In the genomic region with DNA sequence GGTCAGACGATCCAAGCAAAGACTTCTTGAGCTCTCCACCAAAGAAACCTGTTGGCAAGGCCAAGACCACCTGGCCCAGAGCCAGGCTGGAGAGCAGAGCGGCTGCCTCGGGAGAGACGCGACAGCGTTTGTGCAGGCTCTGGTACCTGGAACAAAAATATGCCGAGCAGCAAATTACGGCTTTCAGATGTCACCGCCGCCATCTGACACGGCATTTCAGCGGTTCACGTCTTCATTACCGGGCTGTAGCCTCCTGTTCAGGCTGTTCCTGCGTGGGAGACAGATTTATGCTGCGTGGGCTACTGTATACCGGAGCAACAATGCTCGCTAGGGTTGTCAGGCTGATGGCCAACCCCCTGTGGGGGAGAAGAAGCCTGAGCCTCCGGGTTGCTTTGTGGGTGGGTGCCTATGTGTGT, we compare ENCODE assay signal across 8 mouse cellular contexts.
DNase-seq lines count a peak whose midpoint lies in the region; ATAC-seq and TF ChIP-seq lines count a peak whose summit lies in the region.

No protein-coding gene starts in this region.

- TF ChIP-seq CTCF in hindbrain, postnatal 0 days (IDR thresholded peaks at IDR 0.05; ENCODE audit: low read depth), result no peak

- H3K27me3 ChIP-seq in midbrain, embryonic 10.5 days (ENCODE audit: low read depth, poor library complexity, severe bottlenecking), result peaks cover 17% of the 10 kb centered on the region
- H3K27me3 ChIP-seq in midbrain, embryonic 11.5 days (ENCODE audit: control insufficient read depth, insufficient read depth, low read length), result no peaks in the 10 kb centered on the region
- H3K27me3 ChIP-seq in forebrain, embryonic 13.5 days, result no peaks in the 10 kb centered on the region
- H3K27me3 ChIP-seq in hindbrain, postnatal 0 days (ENCODE audit: insufficient read depth, low read length), result no peaks in the 10 kb centered on the region
- H3K27me3 ChIP-seq in limb, embryonic 14.5 days (ENCODE audit: control insufficient read depth, insufficient read depth, low read length), result no peaks in the 10 kb centered on the region

- no peak overlapping the region for H3K4me2 ChIP-seq in midbrain, embryonic 11.5 days
- H3K4me2 ChIP-seq in forebrain, embryonic 13.5 days, result peak overlapping the region; percentile 45
- peak overlapping the region; percentile 55 for H3K4me2 ChIP-seq in hindbrain, postnatal 0 days (ENCODE audit: low read depth, low read length)
- H3K4me2 ChIP-seq in limb, embryonic 14.5 days (replicated peaks; ENCODE audit: low read depth, low read length, severe bottlenecking), result peak overlapping the region; percentile 47

- DNase-seq in midbrain, embryonic 10.5 days (ENCODE audit: low spot score), result no peak
- DNase-seq in midbrain, embryonic 11.5 days (ENCODE audit: low spot score, missing footprints), result no peak
- peak; percentile 84 for DNase-seq in hindbrain, postnatal 0 days (ENCODE audit: low spot score)
- DNase-seq in limb, embryonic 14.5 days (ENCODE audit: low spot score), result peak; percentile 38
- peak; percentile 65 to 68 for DNase-seq in right cerebral cortex, postnatal 10 days (ENCODE audit: low spot score in 2 of 2)
- no peak for DNase-seq in spleen, adult 18-20 months
- no peak for DNase-seq in thymus, postnatal 10 days (ENCODE audit: low spot score in 2 of 2)

- no peaks in the 10 kb centered on the region for H3K9me3 ChIP-seq in midbrain, embryonic 10.5 days (replicated peaks)
- H3K9me3 ChIP-seq in midbrain, embryonic 11.5 days (ENCODE audit: control insufficient read depth, low read length), result no peaks in the 10 kb centered on the region
- H3K9me3 ChIP-seq in forebrain, embryonic 13.5 days (replicated peaks), result no peaks in the 10 kb centered on the region
- H3K9me3 ChIP-seq in hindbrain, postnatal 0 days (ENCODE audit: low read length), result 0 out of 2 replicates have a peak, but pooled peaks cover 4% of the 10 kb centered on the region
- no peaks in the 10 kb centered on the region for H3K9me3 ChIP-seq in limb, embryonic 14.5 days (ENCODE audit: control insufficient read depth, low read length)

- TF ChIP-seq POLR2A in limb, embryonic 14.5 days (IDR thresholded peaks at IDR 0.05; ENCODE audit: borderline replicate concordance, extremely low read depth, insufficient read depth, insufficient read length), result no peak

- H3K27ac ChIP-seq in midbrain, embryonic 10.5 days (replicated peaks), result peak overlapping the region; percentile 67
- H3K27ac ChIP-seq in midbrain, embryonic 11.5 days (ENCODE audit: low read depth, low read length), result no peak overlapping the region
- no peak overlapping the region for H3K27ac ChIP-seq in forebrain, embryonic 13.5 days
- no peak overlapping the region for H3K27ac ChIP-seq in hindbrain, postnatal 0 days
- H3K27ac ChIP-seq in limb, embryonic 14.5 days (replicated peaks; ENCODE audit: low read depth, low read length), result no peak overlapping the region

- no peak overlapping the region for H3K9ac ChIP-seq in midbrain, embryonic 11.5 days (ENCODE audit: low read length)
- peak overlapping the region; percentile 28; the same call in 1 of the 2 replicates for H3K9ac ChIP-seq in forebrain, embryonic 13.5 days
- H3K9ac ChIP-seq in hindbrain, postnatal 0 days (replicated peaks; ENCODE audit: low read length), result peak overlapping the region; percentile 37; the same call in 1 of the 2 replicates
- no peak overlapping the region for H3K9ac ChIP-seq in limb, embryonic 14.5 days (ENCODE audit: low read depth, low read length, severe bottlenecking)

- no peak for ATAC-seq in midbrain, embryonic 11.5 days (ENCODE audit: low FRiP score)
- ATAC-seq in forebrain, embryonic 13.5 days, result peak; percentile 76
- ATAC-seq in hindbrain, postnatal 0 days, result peak; percentile 42; the same call in 1 of the 2 replicates
- no peak for ATAC-seq in limb, embryonic 14.5 days (ENCODE audit: low FRiP score, low read depth)

- no peaks in the 10 kb centered on the region for H3K36me3 ChIP-seq in midbrain, embryonic 10.5 days
- no peaks in the 10 kb centered on the region for H3K36me3 ChIP-seq in midbrain, embryonic 11.5 days (ENCODE audit: control insufficient read depth, insufficient read depth, low read length)
- H3K36me3 ChIP-seq in forebrain, embryonic 13.5 days (ENCODE audit: poor library complexity, severe bottlenecking), result no peaks in the 10 kb centered on the region
- H3K36me3 ChIP-seq in hindbrain, postnatal 0 days (ENCODE audit: insufficient read depth, low read length), result no peaks in the 10 kb centered on the region
- no peaks in the 10 kb centered on the region for H3K36me3 ChIP-seq in limb, embryonic 14.5 days (ENCODE audit: control insufficient read depth, insufficient read depth, low read length)

- WGBS in midbrain, embryonic 10.5 days, result 66% methylated on average over 19 of the region's 19 CpGs
- WGBS in midbrain, embryonic 11.5 days, result 52% methylated on average over 19 of the region's 19 CpGs
- 41% methylated on average over 19 of the region's 19 CpGs for WGBS in forebrain, embryonic 13.5 days
- 17% methylated on average over 19 of the region's 19 CpGs for WGBS in hindbrain, postnatal 0 days
- WGBS in limb, embryonic 14.5 days, result 19% methylated on average over 19 of the region's 19 CpGs

- H3K4me1 ChIP-seq in midbrain, embryonic 10.5 days, result peaks cover 35% of the 10 kb centered on the region
- peaks cover 9% of the 10 kb centered on the region for H3K4me1 ChIP-seq in midbrain, embryonic 11.5 days (ENCODE audit: control insufficient read depth, insufficient read depth, low read length)
- H3K4me1 ChIP-seq in forebrain, embryonic 13.5 days, result peaks cover 24% of the 10 kb centered on the region
- H3K4me1 ChIP-seq in hindbrain, postnatal 0 days (ENCODE audit: insufficient read depth, low read length), result peaks cover 18% of the 10 kb centered on the region; the same call in 1 of the 2 replicates
- H3K4me1 ChIP-seq in limb, embryonic 14.5 days (ENCODE audit: control insufficient read depth, insufficient read depth, low read length), result peaks cover 18% of the 10 kb centered on the region

- H3K4me3 ChIP-seq in midbrain, embryonic 10.5 days, result no peak overlapping the region
- H3K4me3 ChIP-seq in midbrain, embryonic 11.5 days (ENCODE audit: low read depth, low read length), result no peak overlapping the region
- peak overlapping the region; percentile 8; the same call in 1 of the 2 replicates for H3K4me3 ChIP-seq in forebrain, embryonic 13.5 days
- H3K4me3 ChIP-seq in hindbrain, postnatal 0 days (ENCODE audit: low read length), result peak overlapping the region; percentile 23
- H3K4me3 ChIP-seq in limb, embryonic 14.5 days (replicated peaks; ENCODE audit: low read length), result peak overlapping the region; percentile 13; the same call in 1 of the 2 replicates

Comparison
In these comparisons a context has a peak if more than half of its experiments do, and no peak if none do; other contexts are left out.
1. DNase-seq: peak in hindbrain, postnatal 0 days (single experiment), limb, embryonic 14.5 days (single experiment) and right cerebral cortex, postnatal 10 days (2 of 2); none in midbrain, embryonic 10.5 days (single experiment), midbrain, embryonic 11.5 days (single experiment), spleen, adult 18-20 months (0 of 2) and thymus, postnatal 10 days (0 of 2).
2. H3K4me3 ChIP-seq: peak in forebrain, embryonic 13.5 days (single experiment), hindbrain, postnatal 0 days (single experiment) and limb, embryonic 14.5 days (single experiment); none in midbrain, embryonic 10.5 days (single experiment) and midbrain, embryonic 11.5 days (single experiment).
3. ATAC-seq: peak in forebrain, embryonic 13.5 days (single experiment) and hindbrain, postnatal 0 days (single experiment); none in midbrain, embryonic 11.5 days (single experiment) and limb, embryonic 14.5 days (single experiment).
4. H3K9ac ChIP-seq: peak in forebrain, embryonic 13.5 days (single experiment) and hindbrain, postnatal 0 days (single experiment); none in midbrain, embryonic 11.5 days (single experiment) and limb, embryonic 14.5 days (single experiment).